Mouse (Mus musculus) forebrain, embryonic 12.5 days (tissue): ENCODE results near the gene Klhl25. TPM values are rescaled to one million over a fixed set of nuclear protein-coding genes. Genes with fewer than 3 reads are reported as not detected.

Source experiments
- ATAC-seq: fragments of 200-750 bp; cut with Nextera tagmentation; 2 replicates; pipeline ENCODE4 v1.8.0; 2017; ENCODE audit warnings: moderate TSS enrichment; ENCODE audit not compliant: low FRiP score
- H3K27ac ChIP-seq: fragments of 300-500 bp; sonication (generic); 2 replicates; pipeline ENCODE4 v1.5.1; 2016; ENCODE audit warnings: mild to moderate bottlenecking
- H3K27me3 ChIP-seq: fragments of 300-500 bp; sonication (generic); 2 replicates; pipeline ENCODE4 v1.6.1; 2016; ENCODE audit warnings: mild to moderate bottlenecking
- H3K36me3 ChIP-seq: fragments of 300-500 bp; sonication (generic); replicated peaks from 2 replicates; pipeline ENCODE4 v1.6.1; 2016; ENCODE audit warnings: mild to moderate bottlenecking
- H3K4me1 ChIP-seq: fragments of 300-500 bp; sonication (generic); 2 replicates; pipeline ENCODE4 v1.6.1; 2016
- H3K4me2 ChIP-seq: fragments of 300-500 bp; sonication (generic); 2 replicates; pipeline ENCODE4 v1.6.1; 2016; ENCODE audit warnings: mild to moderate bottlenecking, moderate library complexity
- H3K4me3 ChIP-seq: fragments of 300-500 bp; sonication (generic); replicated peaks from 2 replicates; pipeline ENCODE4 v1.5.1; 2016; ENCODE audit warnings: mild to moderate bottlenecking
- H3K9ac ChIP-seq: fragments of 300-500 bp; sonication (generic); 2 replicates; pipeline ENCODE4 v1.6.1; 2016; ENCODE audit warnings: mild to moderate bottlenecking
- H3K9me3 ChIP-seq: fragments of 300-500 bp; sonication (generic); 2 replicates; pipeline ENCODE4 v1.6.1; 2016
- WGBS: fragments of 180-500 bp; shearing (Covaris S2); methylation state at CpG from one replicate; pipeline ENCODE4 v1.1.7; 2016; 5-methylcytosine and 5-hydroxymethylcytosine counted together
- polyA plus RNA-seq: library from polyadenylated mRNA; unstranded; fragments of >200 nt; fragmentation: Nextera tagmentation; extraction: Ambion mirVana; gene quantifications from 2 replicates; pipeline ENCODE4 v1.2.1, GENCODE M21; 2016

The Klhl25 gene
- polyA plus RNA-seq, result 24.8 and 25.6 TPM in 2 replicates

GRCm38 (mm10) chr7:75848115-75848775 lies at the start of gene Klhl25:
Gene Klhl25 (plus strand): TSS chr7:75848310.
- Histone ChIP-seq H3K9me3 (no peaks in the 10 kb centered on the region), H3K36me3 (no peaks in the 10 kb centered on the region; the same call in 1 of the 2 replicates), H3K4me1 (peaks cover 41% of the 10 kb centered on the region), H3K9ac (peak within 1 kb of the TSS; percentile 83), H3K27ac (peak within 1 kb of the TSS; percentile 81), H3K27me3 (no peaks in the 10 kb centered on the region), H3K4me3 (peak within 1 kb of the TSS; percentile 81), H3K4me2 (peak within 1 kb of the TSS; percentile 91)
- ATAC-seq, result peak; percentile 97
- under 1% methylated on average over 59 of the region's 60 CpGs for WGBS

GRCm38 (mm10) chr7:75800530-75800929 lies 47.6 kb upstream of the Klhl25 start:
- no peak for ATAC-seq
- Histone ChIP-seq H3K36me3 (no peaks in the 10 kb centered on the region), H3K27ac (no peak overlapping the region), H3K4me1 (peaks cover 5% of the 10 kb centered on the region; the same call in 1 of the 2 replicates), H3K27me3 (no peaks in the 10 kb centered on the region), H3K9ac (no peak overlapping the region), H3K4me2 (no peak overlapping the region), H3K9me3 (no peaks in the 10 kb centered on the region), H3K4me3 (no peak overlapping the region)
- 79% methylated on average over 4 of the region's 4 CpGs for WGBS

- WGBS, result 88% methylated on average over 3 of the region's 3 CpGs
- H3K4me1 ChIP-seq, result peaks cover 5% of the 10 kb centered on the region; the same call in 1 of the 2 replicates
- H3K9ac ChIP-seq, result no peak overlapping the region
- no peak for ATAC-seq
- no peak overlapping the region for H3K4me3 ChIP-seq
- H3K36me3 ChIP-seq, result no peaks in the 10 kb centered on the region
- no peaks in the 10 kb centered on the region for H3K27me3 ChIP-seq
- H3K9me3 ChIP-seq, result no peaks in the 10 kb centered on the region
- H3K27ac ChIP-seq, result no peak overlapping the region
- H3K4me2 ChIP-seq, result no peak overlapping the region
Measured at GRCm38 (mm10) chr7:75801022-75801421, 47.1 kb upstream of the Klhl25 start.

- no peak overlapping the region for H3K27ac ChIP-seq
- H3K36me3 ChIP-seq, result no peaks in the 10 kb centered on the region
- WGBS, result 89% methylated on average over 5 of the region's 5 CpGs
- H3K4me2 ChIP-seq, result no peak overlapping the region
- H3K4me3 ChIP-seq, result no peak overlapping the region
- ATAC-seq, result no peak
- no peaks in the 10 kb centered on the region for H3K4me1 ChIP-seq
- no peak overlapping the region for H3K9ac ChIP-seq
- H3K27me3 ChIP-seq, result no peaks in the 10 kb centered on the region
- H3K9me3 ChIP-seq, result no peaks in the 10 kb centered on the region
Measured at GRCm38 (mm10) chr7:75801621-75802358, 46.3 kb upstream of the Klhl25 start.

- WGBS, result 77% methylated on average over 3 of the region's 3 CpGs
Measured at GRCm38 (mm10) chr7:75802887-75803286, 45.2 kb upstream of the Klhl25 start.

GRCm38 (mm10) chr7:75806161-75806560 lies 41.9 kb upstream of the Klhl25 start:
- ATAC-seq, result no peak
- Histone ChIP-seq H3K9me3 (no peaks in the 10 kb centered on the region), H3K36me3 (no peaks in the 10 kb centered on the region), H3K27ac (no peak overlapping the region), H3K4me3 (no peak overlapping the region), H3K4me2 (no peak overlapping the region), H3K27me3 (no peaks in the 10 kb centered on the region), H3K4me1 (no peaks in the 10 kb centered on the region), H3K9ac (no peak overlapping the region)
- 87% methylated on average over 4 of the region's 4 CpGs for WGBS

More at GRCm38 (mm10) chr7:75802887-75803286, 45.2 kb upstream of the Klhl25 start:
- Histone ChIP-seq H3K4me2 (no peak overlapping the region), H3K27ac (no peak overlapping the region), H3K36me3 (no peaks in the 10 kb centered on the region), H3K4me3 (no peak overlapping the region), H3K4me1 (no peaks in the 10 kb centered on the region), H3K9me3 (no peaks in the 10 kb centered on the region), H3K27me3 (no peaks in the 10 kb centered on the region), H3K9ac (no peak overlapping the region)
- ATAC-seq, result no peak

- Histone ChIP-seq H3K27ac (no peak overlapping the region), H3K4me3 (no peak overlapping the region), H3K4me1 (no peaks in the 10 kb centered on the region), H3K9me3 (no peaks in the 10 kb centered on the region), H3K36me3 (no peaks in the 10 kb centered on the region), H3K27me3 (no peaks in the 10 kb centered on the region), H3K4me2 (no peak overlapping the region), H3K9ac (no peak overlapping the region)
- ATAC-seq, result no peak
- 62% methylated on average over 4 of the region's 4 CpGs for WGBS
Measured at GRCm38 (mm10) chr7:75806711-75807110, 41.4 kb upstream of the Klhl25 start.

GRCm38 (mm10) chr7:75807460-75808304 lies 40.4 kb upstream of the Klhl25 start:
- no peaks in the 10 kb centered on the region for H3K9me3 ChIP-seq
- peak; percentile 14; the same call in 1 of the 2 replicates for ATAC-seq
- no peaks in the 10 kb centered on the region for H3K36me3 ChIP-seq
- H3K4me2 ChIP-seq, result no peak overlapping the region
- no peak overlapping the region for H3K4me3 ChIP-seq
- WGBS, result 74% methylated on average over 17 of the region's 17 CpGs
- H3K9ac ChIP-seq, result no peak overlapping the region
- H3K27ac ChIP-seq, result no peak overlapping the region
- no peaks in the 10 kb centered on the region for H3K4me1 ChIP-seq
- H3K27me3 ChIP-seq, result no peaks in the 10 kb centered on the region

- ATAC-seq, result no peak
- Histone ChIP-seq H3K36me3 (no peaks in the 10 kb centered on the region), H3K4me2 (no peak overlapping the region), H3K9me3 (no peaks in the 10 kb centered on the region), H3K4me1 (no peaks in the 10 kb centered on the region), H3K27me3 (no peaks in the 10 kb centered on the region), H3K4me3 (no peak overlapping the region), H3K9ac (no peak overlapping the region), H3K27ac (no peak overlapping the region)
- 89% methylated on average over 7 of the region's 7 CpGs for WGBS
Measured at GRCm38 (mm10) chr7:75820687-75821086, 27.4 kb upstream of the Klhl25 start.

- no peak for ATAC-seq
- no peaks in the 10 kb centered on the region for H3K27me3 ChIP-seq
- H3K36me3 ChIP-seq, result no peaks in the 10 kb centered on the region
- no peak overlapping the region for H3K4me3 ChIP-seq
- H3K9me3 ChIP-seq, result no peaks in the 10 kb centered on the region
- H3K4me2 ChIP-seq, result no peak overlapping the region
- WGBS, result 89% methylated on average over 8 of the region's 8 CpGs
- no peak overlapping the region for H3K9ac ChIP-seq
- no peaks in the 10 kb centered on the region for H3K4me1 ChIP-seq
- H3K27ac ChIP-seq, result no peak overlapping the region
Measured at GRCm38 (mm10) chr7:75822087-75822668, 25.9 kb upstream of the Klhl25 start.

- WGBS, result 91% methylated on average over 2 of the region's 2 CpGs
- Histone ChIP-seq H3K4me2 (no peak overlapping the region), H3K9ac (no peak overlapping the region), H3K4me3 (no peak overlapping the region), H3K9me3 (no peaks in the 10 kb centered on the region), H3K4me1 (no peaks in the 10 kb centered on the region), H3K27ac (no peak overlapping the region), H3K36me3 (no peaks in the 10 kb centered on the region), H3K27me3 (no peaks in the 10 kb centered on the region)
- no peak for ATAC-seq
Measured at GRCm38 (mm10) chr7:75823071-75823470, 25.0 kb upstream of the Klhl25 start.
